Mouse (Mus musculus) central nervous system, embryonic 18 days (tissue): ENCODE measurements around the gene Il20rb. TPM values are rescaled to one million over a fixed set of nuclear protein-coding genes. Genes with fewer than 3 reads are reported as not detected.

ENCODE experiments used
- polyA plus RNA-seq: library from polyadenylated mRNA; depleted of rRNA; stranded (reverse); fragments of >200 nt; gene quantifications from 2 replicates; pipeline ENCODE4 v1.2.3, GENCODE M21; 2012; rRNA removed

Gene Il20rb
- 1.3 and 1.8 TPM in 2 replicates for polyA plus RNA-seq

DNA sequence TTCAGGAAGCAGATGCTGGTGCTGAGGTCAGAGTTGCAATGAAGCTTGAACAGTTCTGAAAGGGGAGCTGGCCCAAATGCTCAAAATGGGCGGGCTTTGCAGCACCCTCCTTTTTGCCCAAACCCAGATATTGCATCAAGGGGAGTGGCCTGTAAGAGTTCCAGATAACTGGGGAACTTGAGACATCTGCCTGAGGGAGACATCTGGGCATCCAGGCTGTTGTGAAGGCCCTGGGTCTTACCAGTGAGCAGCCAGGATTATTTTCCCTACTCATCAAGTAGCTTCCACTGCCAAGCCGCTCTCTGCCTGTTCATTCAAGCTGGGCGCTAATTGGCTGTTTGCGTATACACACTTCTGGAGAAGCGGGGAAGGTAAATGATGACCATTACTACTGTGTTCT, at the start of gene Il20rb:
Il20rb (minus strand) TSS at position 358 of the 400 bp plus-strand sequence.

Other genes with a start within 250 kb of the Il20rb start
- 29.7 and 37.4 TPM in 2 replicates for gene Nck1, start 59.3 kb upstream of the Il20rb start, polyA plus RNA-seq
- gene Slc35g2, start 84.3 kb upstream of the Il20rb start, polyA plus RNA-seq, result 8.3 and 11.1 TPM in 2 replicates
- 25.1 and 27.1 TPM in 2 replicates for gene Stag1, start 111.0 kb upstream of the Il20rb start, polyA plus RNA-seq